Mouse (Mus musculus): ENCODE measurements around the gene Dhx9.
"Not testable (repeated sequence)": the region's sequence is repeated elsewhere in the genome, so short reads cannot be mapped to it uniquely, and the experiment has no call there.

Dhx9 gene

GRCm38 (mm10) chr1:153417805-153418204 lies 69.7 kb downstream of the Dhx9 start:
- DNase-seq (ENCODE audit: low spot score) = peak; percentile 29

GRCm38 (mm10) chr1:153416271-153416832 lies 71.1 kb downstream of the Dhx9 start:
- DNase-seq (ENCODE audit: low spot score) = not testable (repeated sequence)

- DNase-seq (ENCODE audit: low spot score) = not testable (repeated sequence)
These were observed 71.7 kb downstream of the Dhx9 start for GRCm38 (mm10) chr1:153415742-153416141.

GRCm38 (mm10) chr1:153414962-153415361 lies 72.5 kb downstream of the Dhx9 start:
- peak; percentile 79 for DNase-seq (ENCODE audit: low spot score)

GRCm38 (mm10) chr1:153414114-153414723 lies 73.2 kb downstream of the Dhx9 start:
- DNase-seq (ENCODE audit: low spot score) = peak; percentile 94

- peak; percentile 80 for DNase-seq (ENCODE audit: low spot score)
These were observed 74.0 kb downstream of the Dhx9 start for GRCm38 (mm10) chr1:153413397-153414020.

GRCm38 (mm10) chr1:153412663-153413396 lies 74.6 kb downstream of the Dhx9 start:
- DNase-seq (ENCODE audit: low spot score) = not testable (repeated sequence)

- no peak for DNase-seq (ENCODE audit: low spot score)
These were observed 75.7 kb downstream of the Dhx9 start for GRCm38 (mm10) chr1:153411723-153412122.

GRCm38 (mm10) chr1:153410915-153411314 lies 76.5 kb downstream of the Dhx9 start:
- DNase-seq (ENCODE audit: low spot score) = not testable (repeated sequence)

GRCm38 (mm10) chr1:153408296-153408695 lies 79.2 kb downstream of the Dhx9 start:
- DNase-seq (ENCODE audit: low spot score) = not testable (repeated sequence)

GRCm38 (mm10) chr1:153407641-153408040 lies 79.8 kb downstream of the Dhx9 start:
- DNase-seq (ENCODE audit: low spot score) = not testable (repeated sequence)
